Mouse (Mus musculus): ENCODE results near the gene Fam3c. TPM values are rescaled to one million over a fixed set of nuclear protein-coding genes. Genes with fewer than 3 reads are reported as not detected.

Fam3c gene
- polyA plus RNA-seq, 2 experiments: 4.7 to 13.3 TPM

GRCm38 (mm10) chr6:22330169-22330960 is 25.7 kb downstream of the Fam3c start:
- ATAC-seq (ENCODE audit: insufficient read depth) (no peak), DNase-seq (ENCODE audit: low read depth in 3 of 3, low spot score in 3 of 3) (no peak)
- Histone ChIP-seq H3K4me3 (ENCODE audit: insufficient read depth in 1 of 2, low read depth in 2 of 2, low read length in 2 of 2) (no peak overlapping the region), H3K9me3 (ENCODE audit: control insufficient read depth, low read length) (no peaks in the 10 kb centered on the region), H3K4me2 (ENCODE audit: low read depth) (no peak overlapping the region), H3K9ac (replicated peaks) (no peak overlapping the region), H3K36me3 (replicated peaks; ENCODE audit: control insufficient read depth, insufficient read depth, low read depth) (no peaks in the 10 kb centered on the region), H3K27me3 (ENCODE audit: control insufficient read depth, insufficient read depth, low read length) (no peaks in the 10 kb centered on the region), H3K27ac (no peak overlapping the region), H3K4me1 (replicated peaks; ENCODE audit: control insufficient read depth in 2 of 2, insufficient read depth in 2 of 2, low read length in 1 of 2) (no peaks in the 10 kb centered on the region)
- WGBS (ENCODE audit: insufficient replicate concordance): 75% methylated on average over 13 of the region's 13 CpGs
- TF ChIP-seq CTCF (IDR thresholded peaks at IDR 0.05; ENCODE audit: low read depth) (no peak), EP300 (IDR thresholded peaks at IDR 0.05; ENCODE audit: low read depth) (no peak)

DNA sequence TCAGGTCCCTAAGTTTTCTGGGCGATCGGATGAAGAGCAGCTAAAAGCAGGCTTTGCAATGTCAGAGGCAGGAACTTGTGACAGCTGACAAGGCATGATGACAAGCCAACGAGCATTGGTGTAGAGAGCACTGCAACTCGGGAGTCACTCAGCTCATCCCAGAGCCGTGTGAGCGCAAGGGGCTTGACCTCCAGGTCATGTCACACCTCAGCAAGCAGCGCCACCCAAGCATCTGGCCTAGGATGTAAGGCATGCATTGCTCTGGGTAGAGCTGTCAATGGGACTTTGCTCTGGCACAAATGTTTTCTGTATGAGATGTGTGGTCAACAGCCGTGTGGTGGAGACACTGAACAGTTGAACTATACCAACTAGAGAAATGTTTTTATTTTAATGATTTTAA is 28.1 kb downstream of the Fam3c start:
- Histone ChIP-seq H3K27me3 (ENCODE audit: control insufficient read depth, insufficient read depth, low read length) (no peaks in the 10 kb centered on the region), H3K4me3 (ENCODE audit: insufficient read depth in 1 of 2, low read depth in 2 of 2, low read length in 2 of 2) (no peak overlapping the region), H3K36me3 (replicated peaks; ENCODE audit: control insufficient read depth, insufficient read depth, low read depth) (no peaks in the 10 kb centered on the region), H3K9me3 (ENCODE audit: control insufficient read depth, low read length) (no peaks in the 10 kb centered on the region), H3K27ac (no peak overlapping the region), H3K9ac (replicated peaks) (no peak overlapping the region), H3K4me2 (ENCODE audit: low read depth) (no peak overlapping the region), H3K4me1 (replicated peaks; ENCODE audit: control insufficient read depth in 2 of 2, insufficient read depth in 2 of 2, low read length in 1 of 2) (no peaks in the 10 kb centered on the region)
- no peak for DNase-seq (ENCODE audit: low read depth in 3 of 3, low spot score in 3 of 3)
- no peak for ATAC-seq (ENCODE audit: insufficient read depth)
- WGBS (ENCODE audit: insufficient replicate concordance): 75% methylated on average over 8 of the region's 8 CpGs
- TF ChIP-seq CTCF (IDR thresholded peaks at IDR 0.05; ENCODE audit: low read depth): no peak
- no peak for TF ChIP-seq EP300 (IDR thresholded peaks at IDR 0.05; ENCODE audit: low read depth)

GRCm38 (mm10) chr6:22327091-22327490 is 29.0 kb downstream of the Fam3c start:
- WGBS (ENCODE audit: insufficient replicate concordance): 69% methylated on average over 4 of the region's 4 CpGs
- Histone ChIP-seq H3K27me3 (ENCODE audit: control insufficient read depth, insufficient read depth, low read length) (no peaks in the 10 kb centered on the region), H3K36me3 (replicated peaks; ENCODE audit: control insufficient read depth, insufficient read depth, low read depth) (no peaks in the 10 kb centered on the region), H3K4me3 (ENCODE audit: insufficient read depth in 1 of 2, low read depth in 2 of 2, low read length in 2 of 2) (no peak overlapping the region), H3K4me2 (ENCODE audit: low read depth) (no peak overlapping the region), H3K27ac (no peak overlapping the region), H3K4me1 (replicated peaks; ENCODE audit: control insufficient read depth in 2 of 2, insufficient read depth in 2 of 2, low read length in 1 of 2) (no peaks in the 10 kb centered on the region), H3K9ac (replicated peaks) (no peak overlapping the region), H3K9me3 (ENCODE audit: control insufficient read depth, low read length) (no peaks in the 10 kb centered on the region)
- no peak for ATAC-seq (ENCODE audit: insufficient read depth)
- TF ChIP-seq CTCF (IDR thresholded peaks at IDR 0.05; ENCODE audit: low read depth) (no peak), EP300 (IDR thresholded peaks at IDR 0.05; ENCODE audit: low read depth) (no peak)
- DNase-seq (ENCODE audit: low read depth in 3 of 3, low spot score in 3 of 3): no peak

GRCm38 (mm10) chr6:22326289-22326688 is 29.8 kb downstream of the Fam3c start:
- H3K36me3 ChIP-seq (replicated peaks; ENCODE audit: control insufficient read depth, insufficient read depth, low read depth): no peaks in the 10 kb centered on the region; the same call in 1 of the 2 replicates
- H3K9ac ChIP-seq (replicated peaks): no peak overlapping the region
- H3K9me3 ChIP-seq (ENCODE audit: control insufficient read depth, low read length): no peaks in the 10 kb centered on the region
- ATAC-seq (ENCODE audit: insufficient read depth) (no peak), DNase-seq (ENCODE audit: low read depth in 3 of 3, low spot score in 3 of 3) (no peak)
- 75% methylated on average over 4 of the region's 4 CpGs for WGBS (ENCODE audit: insufficient replicate concordance)
- no peak overlapping the region for H3K4me3 ChIP-seq (ENCODE audit: insufficient read depth in 1 of 2, low read depth in 2 of 2, low read length in 2 of 2)
- H3K27me3 ChIP-seq (ENCODE audit: control insufficient read depth, insufficient read depth, low read length): no peaks in the 10 kb centered on the region
- no peak overlapping the region for H3K27ac ChIP-seq
- no peaks in the 10 kb centered on the region for H3K4me1 ChIP-seq (replicated peaks; ENCODE audit: control insufficient read depth in 2 of 2, insufficient read depth in 2 of 2, low read length in 1 of 2)
- H3K4me2 ChIP-seq (ENCODE audit: low read depth): no peak overlapping the region
- TF ChIP-seq EP300 (IDR thresholded peaks at IDR 0.05; ENCODE audit: low read depth) (no peak), CTCF (IDR thresholded peaks at IDR 0.05; ENCODE audit: low read depth) (no peak)

DNA sequence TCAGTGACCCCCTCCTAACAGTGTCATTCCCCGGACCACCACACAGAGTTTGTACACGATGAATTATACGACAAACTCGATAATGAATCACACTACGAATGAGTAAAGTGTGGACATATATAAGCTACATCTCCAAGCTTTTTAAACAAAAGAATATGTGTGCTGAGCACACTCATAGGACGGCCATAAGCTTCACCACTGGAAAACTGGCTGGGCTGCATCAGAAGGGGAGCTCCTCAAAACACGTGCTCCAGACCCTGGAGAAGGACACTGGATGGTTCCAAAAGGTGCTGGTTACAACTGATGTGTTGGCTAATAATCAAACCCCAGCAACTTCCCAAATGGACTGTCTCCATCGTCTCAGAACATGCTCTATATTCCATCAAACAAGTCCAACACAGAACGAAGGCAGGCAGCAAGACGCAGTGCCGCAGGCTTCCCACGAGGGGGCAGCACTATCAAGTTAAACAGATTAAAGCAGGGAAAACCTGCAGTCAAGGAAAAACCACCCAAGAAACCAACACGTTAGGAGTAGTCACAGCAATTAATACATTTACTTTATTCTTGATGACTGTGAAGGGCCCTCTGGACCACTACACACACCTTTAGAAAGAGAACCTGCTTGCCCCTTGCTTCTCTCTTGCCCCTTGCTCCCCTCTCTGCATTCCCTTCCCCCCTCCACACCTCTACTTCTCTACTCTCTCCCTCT is 30.5 kb downstream of the Fam3c start:
- ATAC-seq (ENCODE audit: insufficient read depth) (peak; percentile 31; the same call in 1 of the 2 replicates), DNase-seq (ENCODE audit: low read depth in 3 of 3, low spot score in 3 of 3) (peak; percentile 22 to 29 (median 24))
- H3K4me1 ChIP-seq (replicated peaks; ENCODE audit: control insufficient read depth in 2 of 2, insufficient read depth in 2 of 2, low read length in 1 of 2): no peaks in the 10 kb centered on the region
- no peaks in the 10 kb centered on the region for H3K27me3 ChIP-seq (ENCODE audit: control insufficient read depth, insufficient read depth, low read length)
- H3K36me3 ChIP-seq (replicated peaks; ENCODE audit: control insufficient read depth, insufficient read depth, low read depth): no peaks in the 10 kb centered on the region; the same call in 1 of the 2 replicates
- WGBS (ENCODE audit: insufficient replicate concordance): 52% methylated on average over 13 of the region's 13 CpGs
- no peak overlapping the region for H3K4me3 ChIP-seq (ENCODE audit: insufficient read depth in 1 of 2, low read depth in 2 of 2, low read length in 2 of 2)
- no peaks in the 10 kb centered on the region for H3K9me3 ChIP-seq (ENCODE audit: control insufficient read depth, low read length)
- no peak overlapping the region for H3K27ac ChIP-seq
- no peak overlapping the region for H3K9ac ChIP-seq (replicated peaks)
- H3K4me2 ChIP-seq (ENCODE audit: low read depth): no peak overlapping the region
- TF ChIP-seq EP300 (IDR thresholded peaks at IDR 0.05; ENCODE audit: low read depth): no peak
- TF ChIP-seq CTCF (IDR thresholded peaks at IDR 0.05; ENCODE audit: low read depth): peak; percentile 88
